Mouse (Mus musculus) cerebellum, adult 8-10 months (tissue): Measurements from ENCODE around the gene Vwa5b1.

Experiments used
- DNase-seq: peaks from one replicate; pipeline ENCODE4 v3.0.0; 2022

The Vwa5b1 gene

GRCm38 (mm10) chr4:138524769-138525168 lies 110.9 kb downstream of the Vwa5b1 start:
- DNase-seq: no peak

DNA sequence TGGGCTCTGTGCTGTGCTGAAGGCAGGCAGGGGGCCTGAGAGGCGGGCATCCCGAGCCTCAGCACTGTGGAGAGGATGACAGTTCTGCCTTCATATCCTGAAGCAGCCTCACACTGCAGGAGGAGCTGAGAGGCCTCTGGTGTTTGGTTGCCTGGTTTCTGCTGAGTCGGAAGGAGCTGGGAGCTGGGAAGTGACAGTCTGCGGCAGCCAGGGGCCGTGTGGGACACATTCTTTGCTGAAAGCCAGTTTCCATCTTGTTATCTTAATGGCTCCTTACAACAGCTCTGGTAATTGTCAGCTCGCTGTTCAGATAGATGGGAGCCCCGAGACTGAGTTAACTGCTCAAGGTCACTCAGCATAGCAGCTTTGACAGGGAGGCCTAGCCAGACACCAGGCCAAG lies 111.9 kb downstream of the Vwa5b1 start:
- no peak for DNase-seq

DNA sequence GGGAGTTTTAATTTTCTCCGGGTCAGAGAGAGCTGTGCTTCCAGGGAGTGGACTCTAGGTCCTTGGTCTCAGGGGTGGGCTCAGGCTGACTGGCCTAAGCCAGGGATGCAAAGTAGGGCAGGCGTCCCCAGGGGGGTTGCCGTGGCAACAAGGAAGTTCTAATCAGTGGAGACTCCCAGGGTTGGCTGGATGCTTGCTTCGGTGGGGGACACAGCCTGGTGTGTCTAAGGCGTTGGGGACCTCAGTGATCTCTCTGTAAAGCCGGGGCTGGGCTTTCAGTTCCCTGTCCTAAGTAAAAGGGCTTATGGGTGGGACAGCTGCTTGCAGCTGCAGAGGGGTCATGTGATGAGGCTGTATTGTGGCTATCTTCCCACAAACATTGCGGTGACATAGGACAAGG lies 113.4 kb downstream of the Vwa5b1 start:
- no peak for DNase-seq

GRCm38 (mm10) chr4:138517153-138517789 lies 118.4 kb downstream of the Vwa5b1 start:
- DNase-seq: no peak

GRCm38 (mm10) chr4:138516448-138516847 lies 119.2 kb downstream of the Vwa5b1 start:
- no peak for DNase-seq
